Mouse (Mus musculus) spleen, adult 18-20 months (tissue): ENCODE measurements around the gene Pigv.

Source experiments
- DNase-seq, 2 experiments: peaks; one replicate each; pipeline ENCODE4 v3.0.0; 2022; ENCODE audit warnings: mixed read lengths in 2 of 2

Gene Pigv

DNA sequence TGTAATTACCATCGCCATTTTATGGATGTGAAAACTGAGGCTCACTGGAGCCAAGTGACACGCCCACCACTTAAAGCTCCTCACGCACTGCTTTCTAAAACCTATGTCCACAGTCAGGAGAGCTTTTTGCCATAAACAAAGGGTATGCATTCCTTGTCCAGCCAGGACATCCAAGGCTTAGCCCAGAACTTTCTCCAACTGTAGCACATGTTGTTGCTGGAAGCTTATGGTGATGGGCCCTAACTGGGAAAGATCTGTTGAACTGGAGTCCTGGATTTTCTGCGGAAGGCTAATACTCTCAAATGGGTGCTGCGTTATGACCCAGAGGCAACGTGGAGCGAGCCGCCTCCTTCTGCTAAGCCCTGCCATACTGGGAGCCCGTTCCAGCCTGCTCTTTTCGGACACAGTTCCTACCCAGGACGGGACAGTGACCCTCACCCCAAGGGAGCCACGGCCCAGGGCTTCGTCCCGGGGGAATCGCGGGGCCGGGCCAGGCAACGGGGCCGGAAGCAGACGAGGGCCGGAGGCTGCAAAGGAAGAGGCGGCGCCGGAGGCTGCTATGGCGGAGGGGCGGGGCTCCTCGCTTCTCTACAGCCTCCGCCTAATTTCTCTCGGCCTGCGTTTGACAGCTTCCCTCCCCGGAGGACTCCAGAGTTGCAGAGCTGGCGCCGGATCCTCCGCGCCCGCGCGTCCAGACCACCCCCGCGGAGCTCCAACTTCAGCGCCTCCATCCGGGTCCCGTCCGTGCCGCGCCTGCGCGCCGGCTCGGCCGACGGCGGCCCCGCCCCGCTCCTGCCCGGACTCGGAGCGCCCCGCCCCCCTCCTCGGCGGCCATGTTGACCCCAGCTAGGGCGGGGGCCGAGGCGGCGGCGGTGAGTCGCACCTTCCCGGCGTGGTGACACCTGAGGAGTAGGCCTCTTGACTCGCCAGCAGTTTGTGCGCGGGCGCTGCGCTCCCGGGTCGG, at the start of gene Pigv:
Pigv (minus strand) TSS at position 767 of the 964 bp plus-strand sequence.
- peak; percentile 89 to 95 for DNase-seq

DNA sequence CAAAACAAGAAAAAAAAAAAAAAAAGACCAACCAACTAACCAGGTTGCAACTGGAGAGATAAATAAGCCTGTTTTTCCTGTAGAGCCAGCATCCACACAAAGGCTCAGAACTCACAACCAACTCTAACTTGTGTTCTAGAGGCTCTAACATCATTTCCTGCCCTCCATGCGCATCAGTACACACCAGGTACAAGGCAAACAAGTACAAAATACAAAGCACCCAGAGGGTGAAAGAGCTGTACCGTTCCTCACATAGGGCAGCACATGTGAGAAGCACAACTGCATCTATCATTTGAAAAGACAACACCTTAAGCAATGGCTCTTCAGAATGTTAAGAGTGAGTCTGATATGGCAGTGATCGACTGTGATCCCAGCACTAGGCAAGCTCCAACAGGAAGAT, 47.3 kb upstream of the Pigv start:
- no peak for DNase-seq

DNA sequence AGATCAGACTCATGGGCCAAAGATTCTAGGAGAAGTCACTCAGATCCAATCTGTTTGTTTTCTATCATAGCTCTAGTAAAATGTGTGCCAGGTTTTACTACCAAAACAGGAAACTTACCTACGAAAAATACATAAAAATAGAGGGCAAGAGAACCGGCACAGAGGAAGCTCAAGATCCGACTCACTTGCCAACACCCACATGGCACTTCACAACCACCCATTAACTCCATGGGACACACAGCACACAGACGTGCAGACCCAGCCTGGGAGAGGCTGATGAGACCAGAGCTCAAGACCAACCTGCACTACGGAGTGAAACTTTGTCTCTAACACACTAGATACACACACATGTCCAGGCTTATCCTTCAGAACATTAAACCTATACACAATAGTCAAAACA, 40.3 kb upstream of the Pigv start:
- DNase-seq, result no peak

DNA sequence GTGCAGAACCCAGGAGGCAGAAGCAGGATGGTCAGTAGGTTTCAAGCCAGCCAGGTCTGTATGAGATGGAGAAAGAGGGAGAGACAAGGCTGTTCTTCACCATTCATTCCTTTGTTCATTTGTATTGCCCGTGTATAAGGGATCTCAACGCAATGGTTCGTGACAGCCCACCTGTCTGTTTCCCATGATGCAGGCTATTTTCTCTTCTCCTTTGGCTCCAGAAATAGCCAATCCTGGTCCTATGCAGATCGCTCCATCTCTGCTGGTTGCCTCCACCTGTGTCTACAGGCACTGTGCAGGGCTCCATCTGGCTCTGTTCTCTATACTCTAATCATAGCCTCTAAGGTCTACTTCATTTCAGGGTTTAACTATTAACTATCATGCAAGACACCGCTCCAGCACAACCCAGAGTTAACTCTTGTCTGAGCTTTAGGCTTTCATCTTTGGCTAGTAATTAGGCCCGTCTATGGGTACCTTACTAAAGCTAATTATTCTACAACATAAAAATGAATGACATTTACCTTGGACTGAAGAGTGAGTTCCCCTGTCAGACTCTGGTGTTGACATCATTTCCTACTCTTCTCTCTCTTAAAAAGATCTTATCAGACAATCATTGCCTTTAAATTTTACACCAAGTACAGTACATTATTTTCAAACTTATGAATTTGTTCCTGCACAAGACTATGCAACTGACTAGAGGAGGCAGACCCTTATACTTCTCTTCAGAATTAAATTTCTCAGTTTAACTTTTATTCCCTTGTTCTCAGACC, 39.0 kb upstream of the Pigv start:
- no peak for DNase-seq

DNA sequence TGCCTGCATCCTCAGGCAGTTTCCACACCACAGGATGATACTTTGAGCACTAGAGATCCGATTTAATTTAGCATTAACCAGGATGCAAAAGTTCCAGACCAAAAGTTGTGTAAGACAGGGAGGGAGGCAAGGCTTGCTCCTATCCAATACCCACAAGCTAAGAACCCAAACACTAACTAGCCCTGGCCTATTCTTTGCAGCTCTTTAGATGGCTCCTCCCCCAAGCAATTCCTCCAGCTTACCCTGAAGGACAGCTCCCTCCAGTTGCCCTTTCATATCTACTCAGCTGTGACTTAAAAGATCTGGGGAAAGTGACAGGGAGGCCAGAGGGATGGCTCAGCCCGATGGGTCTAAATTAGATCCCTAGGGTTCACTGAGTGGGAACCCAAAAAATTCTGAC, 36.9 kb upstream of the Pigv start:
- DNase-seq, result no peak

DNA sequence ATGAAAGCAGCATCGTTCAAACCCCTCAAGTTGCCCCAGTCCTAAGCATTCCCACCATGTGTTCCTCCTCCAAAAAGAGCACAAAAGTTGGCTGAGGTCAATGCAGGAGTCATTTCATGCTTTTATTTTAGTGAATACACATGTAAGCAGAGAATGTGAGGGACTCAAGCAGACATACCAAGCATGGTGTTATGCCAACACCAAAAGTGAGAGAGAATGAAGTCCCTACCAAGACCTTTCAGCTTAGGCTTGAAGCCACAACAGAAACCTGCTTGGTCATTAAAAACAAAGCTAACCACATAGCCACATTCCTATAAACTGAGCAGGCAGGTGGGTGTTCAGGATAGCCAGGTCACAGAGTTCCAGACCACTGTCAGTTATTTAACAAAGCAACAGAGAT, 35.0 kb upstream of the Pigv start:
- DNase-seq, result no peak

DNA sequence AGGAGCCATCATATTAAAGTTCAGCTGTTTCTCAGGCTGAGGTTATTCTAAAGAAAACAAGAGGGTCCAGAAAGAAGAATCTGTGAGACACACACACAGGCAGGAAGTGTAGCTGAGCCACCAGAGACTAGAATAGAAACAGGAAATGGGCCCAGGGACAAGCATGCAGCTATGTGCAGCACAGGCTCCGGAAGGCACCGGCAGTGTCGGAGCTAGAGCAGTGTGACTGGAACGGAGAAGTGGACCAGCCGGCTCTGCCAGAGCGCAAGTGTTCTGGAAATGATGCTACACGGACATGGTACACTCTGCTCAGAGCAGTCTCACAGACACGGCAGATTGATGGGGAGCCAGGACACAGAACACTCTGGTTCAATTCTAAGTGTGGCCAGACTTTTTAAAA, 34.5 kb upstream of the Pigv start:
- DNase-seq, result peak; percentile 70 to 74

DNA sequence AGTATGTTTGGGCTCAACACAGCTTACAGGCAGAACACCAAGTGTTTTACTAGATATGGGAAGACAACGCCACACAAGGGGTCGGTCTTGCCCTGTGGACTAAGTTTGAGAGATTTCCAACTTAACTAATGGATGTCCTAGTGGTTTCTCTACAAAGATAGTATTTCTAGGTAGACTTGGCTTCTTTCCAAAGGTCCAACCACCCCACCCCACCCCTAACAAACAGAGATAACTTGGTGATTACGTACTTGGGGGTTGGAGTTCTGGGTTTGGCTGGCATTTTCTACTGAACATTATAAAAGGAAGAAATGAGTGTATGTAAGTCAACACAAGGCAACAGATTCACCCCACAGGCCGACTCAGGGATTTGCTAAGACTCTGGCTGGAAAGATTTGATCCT, 32.6 kb upstream of the Pigv start:
- no peak for DNase-seq

DNA sequence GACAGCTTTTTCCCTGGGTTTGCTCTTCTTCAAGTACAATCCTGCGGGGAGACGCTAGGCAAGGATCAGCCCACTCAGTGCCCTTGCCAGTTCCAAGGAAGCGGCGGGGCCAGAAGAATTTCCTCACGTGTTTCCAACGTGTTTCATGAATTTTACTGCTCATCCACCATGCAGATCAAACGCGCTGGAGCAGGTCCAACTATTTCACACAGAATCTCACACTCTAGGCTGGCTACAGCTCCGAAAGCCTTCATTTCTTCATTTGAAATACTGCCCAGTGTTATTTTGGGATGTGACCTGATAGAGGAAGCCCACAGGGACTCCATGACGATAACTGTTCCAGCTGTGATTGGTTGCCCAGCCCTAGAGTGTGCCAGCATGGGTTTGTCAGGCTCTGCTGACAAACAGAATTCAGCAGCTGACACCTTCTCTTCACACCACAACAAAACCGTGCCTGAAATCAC, 28.5 kb upstream of the Pigv start:
- no peak for DNase-seq

DNA sequence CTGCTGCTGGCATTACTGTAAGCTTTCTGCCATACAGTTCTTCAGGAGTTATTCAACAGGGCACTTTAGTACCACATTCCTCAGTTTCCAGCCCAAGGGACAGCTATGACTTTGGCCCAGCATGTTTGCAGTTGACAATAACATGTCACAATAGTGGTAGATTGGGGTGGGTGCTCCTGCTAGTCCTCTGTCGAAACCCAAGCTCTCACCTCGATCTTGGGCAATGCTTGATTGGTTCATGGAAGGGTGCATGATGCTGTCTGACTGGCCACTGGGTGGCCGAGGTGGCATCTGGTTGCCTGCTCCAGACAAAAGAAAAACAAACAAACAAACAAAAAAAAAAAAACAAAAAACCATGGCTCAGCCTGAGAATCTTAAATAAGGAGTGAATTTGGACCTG, 22.9 kb upstream of the Pigv start:
- DNase-seq, result no peak

DNA sequence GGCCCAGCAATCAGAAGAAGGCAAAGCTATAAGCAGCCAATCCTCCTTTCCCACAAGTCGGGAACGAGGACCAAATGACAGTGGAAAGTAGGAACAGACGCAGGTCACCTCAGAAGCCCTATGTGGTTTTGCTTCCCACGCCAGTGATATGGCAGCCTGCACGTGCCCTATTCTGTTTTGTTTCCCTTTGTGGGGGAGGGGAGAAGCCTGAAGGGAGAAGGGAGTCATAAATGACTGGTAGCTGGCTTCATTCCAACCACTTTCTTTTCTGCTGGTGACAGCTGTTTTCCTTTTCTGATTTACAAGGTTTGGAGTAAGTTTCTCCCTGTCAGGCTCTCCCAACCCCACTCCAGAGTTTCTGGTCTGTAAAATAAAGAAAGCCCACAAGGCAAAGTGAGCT, 17.8 kb upstream of the Pigv start:
- no peak for DNase-seq

DNA sequence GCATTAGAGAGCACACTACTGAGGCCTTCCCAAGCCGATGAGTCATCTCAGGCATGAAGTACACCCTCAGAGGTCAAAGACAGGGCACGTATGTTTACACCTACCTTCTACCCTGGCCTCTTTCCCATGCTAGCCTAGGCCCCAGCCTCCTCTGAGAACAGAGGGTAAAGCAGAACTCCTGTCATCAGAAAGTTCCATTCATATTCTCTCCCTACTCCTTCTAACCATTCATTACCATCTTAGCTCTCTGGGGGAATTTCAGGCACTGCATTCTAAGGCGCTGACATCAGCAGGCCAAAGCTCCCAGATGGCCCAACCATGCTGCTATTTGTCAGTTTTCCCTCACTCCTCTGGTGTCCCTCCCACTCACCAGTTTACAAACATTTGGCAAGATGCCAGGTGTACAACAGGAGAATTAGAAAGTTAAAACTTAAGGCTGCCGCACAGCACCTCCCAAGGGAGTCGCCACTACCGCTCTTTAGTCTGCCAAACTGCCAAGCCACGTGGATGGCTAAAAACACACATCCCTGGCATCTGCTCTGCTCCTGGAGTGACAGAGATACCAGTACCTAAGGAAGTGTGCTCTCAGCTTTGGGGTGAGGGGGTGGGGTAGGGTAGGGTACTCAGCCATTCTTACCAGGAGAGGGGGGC, 16.1 kb upstream of the Pigv start:
- no peak for DNase-seq

DNA sequence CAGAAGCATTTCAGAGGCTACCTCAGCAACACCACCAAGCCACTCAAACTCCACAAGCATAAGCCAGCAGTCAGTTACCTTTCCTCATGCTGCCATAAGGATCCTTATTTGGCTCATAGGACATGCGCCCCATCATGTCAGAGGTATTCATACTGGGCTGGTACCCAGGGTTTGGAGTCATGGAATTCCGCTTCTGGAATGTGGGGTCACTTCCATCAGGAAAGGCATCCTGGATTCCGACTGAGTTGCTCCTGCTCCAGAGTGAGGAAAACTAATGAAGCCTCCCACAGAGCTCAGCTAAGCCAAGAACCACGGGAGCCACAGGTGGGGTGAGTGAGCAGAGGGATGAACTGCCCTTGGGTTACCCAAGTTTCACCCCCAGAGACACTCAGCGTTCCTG, 14.7 kb upstream of the Pigv start:
- no peak for DNase-seq

DNA sequence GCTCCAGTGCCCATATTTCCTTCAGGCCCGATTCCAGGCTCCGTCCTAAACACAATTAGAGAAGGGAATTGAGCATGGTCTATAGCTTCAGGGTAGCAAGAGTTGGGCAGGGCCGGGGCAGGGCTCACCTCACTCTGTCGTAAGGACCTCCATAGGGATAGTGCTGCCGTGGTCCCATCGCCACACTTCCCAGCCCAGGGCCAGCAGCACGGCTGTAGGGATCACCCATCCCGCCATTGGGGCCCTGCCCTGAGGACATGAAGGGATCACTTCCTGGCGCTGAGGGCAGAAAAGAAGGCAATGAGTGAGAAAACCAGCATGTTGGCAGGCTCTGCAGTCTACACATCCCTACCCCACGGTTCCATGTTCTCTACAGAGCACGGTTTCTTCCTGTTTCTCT, 14.1 kb upstream of the Pigv start:
- DNase-seq, result no peak

DNA sequence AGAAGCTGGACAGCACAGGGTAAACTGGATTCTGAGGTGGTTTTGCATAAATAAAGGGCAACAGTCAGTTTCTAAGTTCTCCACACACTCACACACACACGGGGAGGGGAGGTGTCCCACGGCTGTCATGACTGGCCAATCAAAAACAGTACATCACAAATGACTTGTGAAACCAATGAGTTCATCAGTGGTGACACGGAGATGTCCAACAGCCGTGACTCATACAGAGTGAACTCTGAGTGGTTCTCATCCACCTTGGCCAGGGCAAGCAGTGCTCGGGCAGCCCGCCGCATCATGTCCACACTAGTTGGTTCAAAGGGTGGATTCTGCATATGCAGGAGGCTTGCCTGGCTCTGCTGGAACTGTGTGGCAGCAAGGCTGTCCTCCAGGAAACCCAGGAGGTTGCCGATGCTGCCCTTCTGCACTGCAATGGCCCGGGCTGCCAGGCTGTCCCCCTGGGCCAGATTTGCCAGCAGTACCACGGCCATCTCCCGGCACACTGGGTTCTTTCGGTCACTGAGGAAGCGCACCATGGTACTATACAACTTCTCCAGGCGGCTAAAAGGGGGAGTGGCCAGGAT, 7.8 kb upstream of the Pigv start:
- no peak for DNase-seq

DNA sequence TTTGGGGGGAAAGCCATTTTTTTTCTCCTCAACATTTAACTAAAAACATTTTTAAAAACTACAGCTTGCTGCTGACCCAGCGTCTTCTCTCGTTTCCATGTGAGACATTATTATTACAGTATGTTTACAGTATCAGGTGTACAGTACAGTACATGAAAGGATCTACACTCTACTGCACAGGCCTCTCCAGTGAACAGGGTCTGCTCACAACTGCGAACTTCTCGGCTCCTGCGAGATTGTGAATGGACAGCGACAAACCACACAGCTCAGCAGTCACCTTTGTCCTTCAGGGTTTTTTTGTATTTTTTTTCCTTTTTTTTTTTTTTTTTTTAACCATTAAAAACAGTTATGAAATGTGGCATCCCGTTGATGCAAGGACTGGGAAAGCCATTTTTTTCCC, 7.2 kb upstream of the Pigv start:
- DNase-seq, result peak in 1 of 2 experiments; percentile 37

DNA sequence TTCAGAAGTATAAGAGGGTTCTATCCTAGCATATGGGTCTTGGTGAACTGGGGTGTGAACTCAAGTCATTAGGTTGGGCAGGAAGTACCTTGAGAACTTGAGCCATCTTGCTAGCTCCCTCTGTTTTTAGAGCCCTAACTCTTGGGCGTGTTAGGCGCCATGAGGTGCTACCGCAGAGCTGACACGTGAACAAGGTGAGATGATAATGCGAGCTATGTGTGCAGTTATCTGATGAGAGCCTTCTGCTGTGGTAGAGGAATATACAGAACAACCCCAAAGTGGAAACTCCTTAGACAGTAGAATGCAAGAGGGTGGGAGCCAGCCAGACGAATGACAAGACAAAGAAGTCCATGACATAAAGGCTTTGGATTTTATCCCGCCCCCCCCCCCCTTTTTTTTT, 4.8 kb upstream of the Pigv start:
- no peak for DNase-seq

DNA sequence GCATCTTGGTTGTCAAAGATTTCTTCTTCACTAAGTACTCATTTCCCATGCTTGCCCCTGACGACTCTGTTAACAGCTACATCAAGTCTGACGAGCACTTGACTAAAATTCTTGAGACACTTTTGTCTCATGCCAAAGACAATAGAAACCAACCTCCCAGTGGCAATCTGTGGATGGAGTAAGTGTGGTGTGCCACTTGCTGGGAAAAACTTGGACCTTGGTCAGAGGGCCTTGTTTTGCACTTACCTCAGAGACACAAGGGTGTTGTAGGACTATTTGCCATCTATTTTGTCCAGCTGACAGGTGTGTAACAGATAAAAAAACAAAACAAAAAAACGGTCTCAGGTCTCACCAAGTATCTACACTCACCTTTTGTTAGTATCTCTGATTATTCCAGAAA, 3.7 kb upstream of the Pigv start:
- no peak for DNase-seq

DNA sequence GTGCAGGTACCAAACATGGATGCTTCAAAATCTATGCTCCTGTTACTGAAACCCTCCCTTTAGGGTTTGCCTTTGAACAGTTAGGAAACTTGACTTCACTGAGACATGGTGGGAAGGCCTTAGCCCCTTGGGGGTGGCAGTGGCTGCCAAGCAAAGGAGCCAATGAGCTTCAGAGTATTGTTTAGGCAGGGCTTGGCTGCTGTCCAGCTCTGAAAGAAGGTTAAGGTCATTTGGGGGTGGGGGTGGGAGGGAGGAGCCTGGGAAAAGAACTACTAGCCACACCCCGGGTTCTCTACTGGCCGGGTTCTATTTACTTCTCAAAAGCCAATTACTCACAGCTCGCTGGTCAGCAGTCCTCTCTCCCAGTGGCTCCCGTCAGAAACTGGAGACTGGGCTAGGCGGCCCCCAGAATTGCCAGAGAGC, 3.2 kb upstream of the Pigv start:
- no peak for DNase-seq

DNA sequence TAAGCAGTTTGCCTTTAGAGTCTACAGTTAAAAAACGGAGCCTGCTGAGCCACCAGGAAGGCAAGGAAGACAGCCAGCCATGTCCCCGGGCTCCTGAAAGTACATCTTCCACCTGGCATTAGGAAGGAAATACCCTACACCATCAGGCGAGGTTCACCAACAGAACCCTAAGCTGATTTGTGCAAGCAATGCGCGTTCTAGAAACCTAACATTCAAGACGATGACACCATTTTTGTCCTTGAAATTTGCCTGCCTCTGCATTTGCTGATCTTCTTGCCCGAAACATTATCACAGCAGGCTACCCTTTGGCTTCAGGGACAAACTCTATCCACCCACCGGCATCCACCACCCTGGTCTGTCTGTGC, 1.9 kb upstream of the Pigv start:
- DNase-seq, result no peak

DNA sequence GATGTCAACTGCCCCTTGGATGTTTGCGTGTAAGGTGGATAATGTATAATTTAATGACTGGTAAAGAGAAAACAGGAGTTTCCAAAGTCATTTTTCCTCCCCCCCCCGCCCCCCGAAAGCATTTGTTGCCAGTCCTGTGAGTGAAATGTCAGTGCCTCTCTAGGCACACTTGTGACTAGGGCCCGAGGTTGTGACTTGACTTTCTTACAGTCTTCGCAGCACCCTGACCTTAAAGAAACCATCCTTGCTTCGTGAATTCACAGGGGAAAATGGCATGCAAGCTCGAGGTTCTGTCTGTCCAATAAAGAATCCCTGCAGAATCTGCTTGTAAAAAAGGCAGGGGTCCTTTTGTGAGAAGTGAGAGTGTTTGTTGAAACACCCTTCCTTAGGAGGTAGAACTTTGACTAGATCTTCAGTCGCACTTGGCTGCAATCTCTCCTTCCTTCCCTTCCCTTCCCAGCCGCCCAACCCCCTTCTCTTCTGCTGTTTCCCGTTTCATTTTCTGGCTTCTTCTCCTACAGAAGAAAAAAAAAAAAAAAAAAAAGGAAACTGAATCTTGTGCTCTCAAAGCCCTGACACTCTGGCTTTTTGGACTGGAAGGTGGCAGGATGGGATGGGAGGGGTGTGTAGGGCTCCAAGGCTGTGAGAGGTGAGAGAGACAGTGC, 1.4 kb upstream of the Pigv start:
- no peak for DNase-seq

DNA sequence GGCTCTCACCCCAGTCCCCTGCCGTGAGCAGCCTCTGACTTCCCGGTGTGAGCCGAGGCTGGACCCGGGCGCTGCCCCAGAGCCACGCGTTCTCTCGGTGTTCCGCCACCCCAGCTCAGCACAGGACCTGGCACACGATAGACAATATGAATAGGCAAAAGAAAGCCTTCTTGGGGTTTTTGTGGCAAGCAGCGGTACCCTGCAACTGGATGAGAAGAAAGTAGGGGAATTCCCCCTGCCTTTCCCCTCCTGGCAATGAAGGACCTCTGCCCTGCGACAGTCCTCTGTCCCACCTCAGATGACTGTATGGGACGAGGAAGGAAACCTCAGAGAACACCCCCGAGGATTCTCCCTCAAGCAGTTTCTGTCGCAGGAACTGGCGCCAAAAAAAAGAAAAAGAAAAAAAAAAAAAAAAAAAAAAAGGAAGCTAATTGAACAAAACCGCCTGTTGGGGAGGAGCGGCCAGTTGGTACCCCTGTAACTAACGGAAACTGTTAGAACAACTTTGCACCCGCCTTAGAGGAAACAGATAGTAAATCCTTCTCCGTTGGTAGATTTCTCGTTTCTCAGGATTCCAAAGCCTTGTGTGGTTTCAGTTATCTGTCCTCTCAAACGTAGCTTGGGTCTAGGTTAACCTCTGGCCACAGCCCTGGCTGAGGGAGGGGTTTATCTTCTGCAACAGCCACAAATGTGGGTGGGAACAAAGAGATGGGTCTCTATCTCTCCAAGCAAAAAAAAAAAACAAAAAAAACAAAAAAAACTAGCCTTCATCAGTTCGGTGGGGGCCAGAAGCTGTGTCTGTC, 599 bp upstream of the Pigv start:
- DNase-seq, result no peak
